Mouse (Mus musculus): ENCODE results near the gene B3gnt4.
"Not testable (repeated sequence)": the region's sequence is repeated elsewhere in the genome, so short reads cannot be mapped to it uniquely, and the experiment has no call there.

B3gnt4 gene

DNA sequence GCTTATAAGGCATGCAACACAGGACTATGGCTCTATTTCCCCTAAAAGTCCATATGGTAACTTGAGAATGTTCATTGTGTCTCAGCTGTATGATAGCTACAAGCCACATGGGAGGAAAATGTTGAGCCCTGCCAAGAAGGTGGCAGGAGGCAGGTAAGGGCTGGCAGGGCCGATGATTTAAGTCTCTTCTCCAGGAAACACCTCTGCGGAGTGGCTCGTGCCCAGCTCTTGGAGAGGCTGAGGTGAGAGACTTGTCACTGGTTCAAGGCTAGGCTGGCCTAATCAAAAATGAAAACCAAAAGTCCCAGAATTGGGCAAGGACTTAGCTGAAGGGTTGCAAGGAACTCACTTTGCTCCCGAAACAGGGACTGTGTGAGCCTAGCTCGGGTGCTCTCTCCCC is at the start of gene B3gnt4:
Gene B3gnt4 (plus strand): TSS at position 301 of the 400 bp plus-strand sequence.
- ATAC-seq (ENCODE audit: insufficient number of reproducible peaks, low FRiP score, low TSS enrichment), result no peak

DNA sequence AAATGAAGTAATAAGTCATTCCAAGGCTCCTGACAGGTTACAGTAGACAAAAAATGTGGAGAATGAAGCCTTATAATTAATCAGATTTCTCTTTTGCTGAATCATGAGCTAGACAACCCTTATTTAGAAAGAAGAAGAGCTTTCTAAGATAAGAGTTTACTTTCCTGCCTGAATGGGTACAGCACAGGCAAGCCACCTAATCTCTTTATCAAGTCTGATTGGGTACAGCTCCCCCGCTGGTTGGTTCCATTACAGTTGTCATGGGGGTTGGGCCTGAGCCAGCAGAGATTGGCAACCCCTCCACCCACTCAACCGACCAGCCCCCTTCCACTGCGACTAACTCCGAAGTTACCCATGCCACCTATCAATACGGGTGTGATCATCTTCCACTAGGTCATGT is 48.8 kb upstream of the B3gnt4 start:
- no peak for ATAC-seq (ENCODE audit: insufficient number of reproducible peaks, low FRiP score, low TSS enrichment)

DNA sequence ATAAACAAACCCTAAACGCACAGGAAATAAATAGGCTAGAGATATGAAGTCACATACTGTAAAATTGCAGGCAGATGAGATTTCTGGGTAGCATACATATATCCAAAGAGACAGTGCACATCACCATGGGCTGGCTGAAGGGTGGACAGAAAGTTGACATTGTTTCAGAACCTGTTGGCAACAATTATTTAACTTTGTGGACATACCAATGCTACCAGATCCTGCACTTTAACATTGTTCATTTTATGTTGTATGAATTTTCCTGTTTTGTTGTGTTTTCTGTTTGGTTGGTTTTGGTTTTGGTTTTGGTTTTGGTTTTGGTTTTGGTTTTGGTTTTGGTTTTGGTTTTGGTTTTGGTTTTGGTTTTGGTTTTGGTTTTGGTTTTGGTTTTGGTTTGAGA is 45.6 kb upstream of the B3gnt4 start:
- ATAC-seq (ENCODE audit: insufficient number of reproducible peaks, low FRiP score, low TSS enrichment), result no peak

DNA sequence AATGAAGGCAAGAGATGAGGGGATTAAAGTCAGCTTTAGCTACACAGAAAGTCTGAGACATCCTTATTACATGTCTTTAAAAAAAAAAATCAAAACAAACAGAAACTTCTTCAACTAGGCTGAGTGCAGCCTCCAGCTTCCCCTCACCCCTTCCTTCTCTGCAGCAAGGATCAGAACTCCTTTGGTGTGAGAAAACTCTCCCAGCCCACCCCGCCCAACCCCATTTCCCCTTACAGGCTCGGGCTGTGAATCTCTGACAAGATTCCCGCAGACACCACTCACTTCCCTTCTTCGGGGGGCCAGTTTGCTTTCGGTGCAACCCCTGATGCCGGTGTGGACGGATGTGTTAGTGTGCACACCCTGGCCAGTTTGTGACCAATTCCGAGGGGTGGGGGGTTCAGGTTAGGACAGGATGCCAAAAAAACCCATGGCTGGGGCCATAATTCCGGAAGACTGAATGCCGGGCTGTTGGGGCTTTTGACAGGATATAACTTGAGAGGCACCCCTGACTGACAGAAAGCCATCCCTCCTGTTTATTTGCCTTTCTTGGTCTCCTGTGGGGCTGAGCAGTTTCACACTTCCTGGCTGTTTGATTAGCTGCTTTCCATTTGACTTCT is 39.4 kb upstream of the B3gnt4 start:
- no peak for ATAC-seq (ENCODE audit: insufficient number of reproducible peaks, low FRiP score, low TSS enrichment)

DNA sequence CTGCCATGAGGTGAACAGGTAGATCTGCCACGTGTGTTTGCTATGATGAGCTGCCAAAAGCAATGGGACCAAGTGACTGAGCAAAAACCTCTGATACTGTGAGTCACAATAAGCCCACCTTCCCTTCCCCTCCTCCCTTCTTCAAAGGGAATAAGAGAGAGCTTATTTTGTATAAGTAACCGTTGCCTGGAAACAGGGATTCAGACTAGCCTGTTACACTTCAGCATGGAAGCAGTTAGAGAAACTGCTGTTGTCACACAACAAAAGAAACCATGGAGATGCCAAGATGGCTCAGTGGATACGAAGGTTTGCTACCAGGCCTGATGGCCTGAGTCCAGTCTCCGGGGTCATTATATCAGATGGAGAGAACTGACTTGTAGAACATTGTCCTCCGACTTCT is 36.4 kb upstream of the B3gnt4 start:
- no peak for ATAC-seq (ENCODE audit: insufficient number of reproducible peaks, low FRiP score, low TSS enrichment)

DNA sequence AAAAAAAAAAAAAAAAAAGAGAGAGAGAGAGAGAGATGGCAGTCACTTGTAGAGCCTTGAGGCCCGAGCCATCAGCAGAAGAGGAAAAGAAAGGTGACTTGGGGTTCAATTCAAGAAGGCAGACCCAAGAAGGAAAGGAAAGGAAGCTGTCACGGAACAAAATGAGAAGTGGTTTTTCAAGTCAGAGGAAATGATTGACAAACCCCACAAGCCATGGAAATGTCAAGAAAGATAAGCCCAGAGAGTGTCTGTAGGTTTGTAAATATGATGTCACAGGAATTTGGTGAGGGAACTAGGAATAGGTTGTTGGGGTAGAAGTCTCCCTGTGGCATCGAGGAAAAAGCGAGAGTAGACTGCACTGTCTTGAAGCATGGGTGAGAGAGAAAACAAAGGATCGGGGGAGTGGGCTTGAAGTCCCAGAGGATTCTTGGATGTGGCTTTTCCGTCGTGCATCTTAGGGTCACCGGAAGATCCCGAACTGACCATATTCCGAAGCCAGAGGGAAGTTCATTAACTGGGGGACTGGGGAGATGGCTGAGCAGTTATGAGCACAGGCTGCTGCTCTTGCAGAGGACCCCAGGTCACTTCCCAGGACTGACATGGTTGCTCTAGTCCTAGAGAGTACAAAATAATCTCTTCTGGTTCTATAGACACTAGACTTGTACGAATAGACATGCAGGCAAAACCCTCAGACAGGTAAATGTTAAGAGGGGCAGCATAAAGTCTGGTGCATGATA is 22.4 kb upstream of the B3gnt4 start:
- ATAC-seq (ENCODE audit: insufficient number of reproducible peaks, low FRiP score, low TSS enrichment), result no peak

DNA sequence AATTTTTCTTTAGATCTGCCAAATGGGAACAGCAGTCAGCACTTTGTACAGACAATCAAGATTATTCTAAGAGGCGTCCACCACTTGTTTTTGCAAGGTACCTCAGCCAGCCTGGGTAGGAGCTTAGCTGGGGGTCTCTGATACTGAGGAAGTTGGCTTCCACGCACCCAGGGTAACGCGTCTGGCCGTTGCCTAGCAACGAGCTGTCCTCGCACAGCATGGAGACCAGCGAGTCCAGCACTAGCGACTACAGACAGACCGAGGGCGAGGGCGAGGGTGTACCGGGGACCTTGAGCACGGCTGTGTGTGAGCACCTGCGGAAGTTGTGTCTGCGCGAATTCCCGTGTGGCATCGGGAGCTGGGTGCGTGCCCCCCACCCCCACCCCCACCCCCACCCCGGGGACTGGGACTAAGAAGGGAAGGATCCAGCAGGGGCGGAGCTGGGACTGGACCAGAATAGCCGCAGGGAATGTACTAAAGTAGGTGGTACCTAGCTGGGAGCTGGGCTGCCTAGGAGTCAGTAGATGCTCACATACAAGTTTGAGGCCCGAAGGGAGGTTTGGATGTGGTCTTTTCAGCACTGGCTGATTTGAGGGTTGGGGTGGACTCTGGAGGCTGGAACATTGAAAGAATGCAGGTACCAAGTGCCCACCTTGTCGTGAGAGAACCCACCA is 21.0 kb upstream of the B3gnt4 start, which contains the start of the genes Lrrc43 and Il31:
Gene Lrrc43 (plus strand): TSS at position 194 of the 674 bp plus-strand sequence.
Gene Il31 (minus strand): TSS at position 378 of the 674 bp plus-strand sequence.
- no peak for ATAC-seq (ENCODE audit: insufficient number of reproducible peaks, low FRiP score, low TSS enrichment)

DNA sequence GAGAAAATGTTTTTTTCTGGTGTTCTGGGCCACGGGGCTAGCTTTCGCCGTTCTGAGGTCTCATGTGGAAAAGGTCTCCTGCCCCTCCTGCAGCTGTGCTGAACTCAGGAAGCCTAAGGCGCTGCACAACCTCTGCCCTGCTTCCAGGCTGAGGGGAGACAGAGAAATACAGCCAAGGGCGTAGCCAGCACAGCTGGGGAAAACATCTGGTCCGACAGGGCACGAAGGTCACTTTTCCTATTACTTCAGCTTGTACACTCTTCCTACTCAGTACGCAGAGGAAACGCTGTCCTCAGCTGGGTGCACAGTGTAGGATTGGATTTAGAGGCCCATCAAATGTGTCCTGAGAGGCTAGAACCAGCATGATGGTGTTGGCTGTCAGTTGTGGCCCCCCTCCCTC is 20.3 kb upstream of the B3gnt4 start:
- no peak for ATAC-seq (ENCODE audit: insufficient number of reproducible peaks, low FRiP score, low TSS enrichment)

DNA sequence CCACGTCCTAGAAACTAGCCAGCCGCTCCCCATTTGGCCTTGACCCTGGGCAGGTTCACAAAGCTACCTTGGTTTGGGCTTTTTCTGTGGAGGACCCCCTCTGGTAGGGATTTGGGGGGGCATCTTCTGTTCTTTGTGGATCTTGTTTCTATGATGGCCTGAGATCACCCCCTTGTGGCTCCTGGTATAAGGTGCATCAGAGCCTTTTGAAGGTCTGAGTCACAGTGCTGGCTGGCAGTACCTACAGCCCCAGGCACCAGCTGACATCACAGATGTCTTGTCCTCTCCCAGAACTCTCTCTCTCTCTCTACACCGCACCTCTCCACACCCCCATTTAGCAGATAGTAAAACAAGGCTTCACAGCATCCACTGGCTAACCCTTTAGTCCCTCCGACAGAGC is 10.5 kb upstream of the B3gnt4 start:
- peak; percentile 74; the same call in 1 of the 2 replicates for ATAC-seq (ENCODE audit: insufficient number of reproducible peaks, low FRiP score, low TSS enrichment)

DNA sequence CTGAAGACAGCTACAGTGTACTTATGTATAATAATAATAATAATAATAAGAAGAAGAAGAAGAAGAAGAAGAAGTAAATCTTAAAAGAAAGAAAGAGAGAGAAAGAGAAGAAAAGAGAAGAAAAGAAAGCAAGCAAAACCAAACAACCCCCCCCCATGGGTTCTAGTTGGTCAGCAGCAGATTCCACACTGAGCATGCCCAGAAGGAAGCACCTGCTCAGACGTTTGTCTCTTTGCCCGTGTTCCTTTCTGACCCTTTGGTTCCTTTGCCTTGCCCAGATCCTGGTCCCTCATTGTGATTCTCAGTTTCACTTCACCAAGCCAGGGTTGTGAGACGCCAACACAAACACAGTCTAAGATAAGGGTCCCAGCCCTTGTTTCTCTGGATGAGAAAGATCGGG is 8.3 kb upstream of the B3gnt4 start:
- ATAC-seq (ENCODE audit: insufficient number of reproducible peaks, low FRiP score, low TSS enrichment), result no peak

DNA sequence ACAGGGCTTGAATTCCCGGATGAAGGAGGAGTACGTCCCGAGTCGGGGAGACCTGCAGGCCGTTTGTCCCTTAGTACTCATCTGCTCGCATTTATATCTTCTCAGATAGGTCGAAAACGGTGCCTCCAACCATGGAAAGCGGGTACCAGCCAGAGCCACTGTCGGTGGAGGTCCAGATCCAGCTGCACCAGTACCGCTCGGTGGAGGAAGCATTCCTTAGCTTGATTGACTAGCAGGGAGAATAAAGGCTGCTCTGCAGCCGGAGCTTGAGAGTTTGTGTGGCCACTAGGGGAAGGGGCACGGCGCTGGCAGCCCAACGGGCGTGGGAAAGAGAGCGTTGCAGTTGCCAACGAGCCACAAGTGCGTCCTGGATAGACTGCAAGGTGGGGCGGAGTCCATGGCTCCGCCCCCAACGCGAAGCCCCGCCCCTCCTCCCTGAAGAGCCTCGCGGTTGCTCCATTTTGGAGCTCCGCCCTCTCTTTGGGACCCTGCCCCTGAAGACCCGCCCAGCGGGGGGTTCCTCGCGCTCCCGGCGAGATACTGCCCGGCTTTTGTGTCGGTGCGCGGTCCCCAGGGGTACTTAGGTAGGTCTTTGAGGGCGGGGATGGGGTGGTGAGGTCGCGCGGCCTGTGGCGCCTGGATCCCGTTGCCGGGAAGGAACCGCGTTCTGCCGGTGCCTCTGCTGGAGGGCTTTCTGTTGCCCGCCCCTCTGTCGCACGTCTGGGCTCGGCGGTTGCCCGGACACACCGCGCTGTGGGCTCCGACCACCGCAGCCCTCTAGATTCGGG is 2.1 kb upstream of the B3gnt4 start:
- ATAC-seq (ENCODE audit: insufficient number of reproducible peaks, low FRiP score, low TSS enrichment), result 0 out of 2 replicates have a peak, but pooled peaks have one; percentile 52

DNA sequence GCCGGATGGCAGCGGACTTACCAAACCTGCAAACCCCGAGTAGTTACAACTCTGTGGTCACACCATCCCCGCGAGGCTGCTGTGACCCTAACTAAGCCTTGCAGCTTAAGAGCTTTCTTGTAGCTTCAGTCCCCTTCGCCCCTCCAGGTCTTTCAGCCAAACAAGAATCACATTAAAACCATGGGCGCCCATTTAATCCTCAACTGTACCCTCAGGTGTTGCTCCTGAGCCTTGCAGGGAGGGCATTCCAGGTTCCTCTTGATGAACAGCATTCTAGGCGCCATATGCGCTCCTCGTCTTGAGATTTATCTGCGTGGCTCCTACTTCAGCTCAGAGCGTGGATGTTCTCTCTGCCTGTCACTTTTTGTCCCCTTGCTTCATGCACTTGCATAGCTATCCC is 1.3 kb upstream of the B3gnt4 start:
- ATAC-seq (ENCODE audit: insufficient number of reproducible peaks, low FRiP score, low TSS enrichment), result no peak

DNA sequence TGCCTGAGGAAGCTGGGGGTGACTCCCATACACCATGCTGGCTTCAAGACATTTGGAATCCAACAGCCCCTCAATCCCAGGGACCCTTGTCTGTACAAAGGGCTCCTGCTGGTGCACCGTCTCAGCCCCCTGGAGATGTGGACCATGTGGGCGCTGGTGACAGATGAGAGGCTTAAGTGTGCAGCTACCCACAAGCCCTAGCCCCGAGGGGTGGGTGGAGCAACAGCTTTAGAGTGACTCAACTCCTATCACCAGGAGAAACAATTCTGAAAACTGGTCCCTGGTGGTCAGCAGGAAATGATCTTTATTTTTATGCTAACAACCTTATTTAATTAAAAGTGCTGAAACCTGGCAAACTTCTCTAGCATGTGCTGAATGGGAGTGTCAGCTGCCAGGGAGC is 1.2 kb downstream of the B3gnt4 start:
- not testable (repeated sequence) for ATAC-seq (ENCODE audit: insufficient number of reproducible peaks, low FRiP score, low TSS enrichment)

DNA sequence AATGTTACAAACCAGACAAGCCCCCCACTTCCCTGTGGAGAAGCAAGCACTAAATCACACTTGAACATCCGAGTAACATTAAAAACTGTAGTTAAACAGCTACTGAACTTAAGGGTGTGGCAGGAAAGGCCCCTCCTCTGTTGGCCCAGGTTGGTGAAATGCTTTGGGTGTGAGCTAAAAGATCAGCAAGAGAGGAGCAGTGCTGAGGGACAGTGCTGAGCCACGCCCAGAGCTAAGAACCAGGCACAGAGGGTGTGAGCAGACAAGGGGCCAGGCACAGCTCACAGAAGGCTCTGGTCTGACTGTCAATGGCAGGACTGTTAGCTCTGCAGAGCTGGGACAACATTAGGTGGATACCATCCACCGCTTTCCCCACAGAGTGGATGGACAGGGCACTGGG is 1.8 kb downstream of the B3gnt4 start:
- no peak for ATAC-seq (ENCODE audit: insufficient number of reproducible peaks, low FRiP score, low TSS enrichment)

DNA sequence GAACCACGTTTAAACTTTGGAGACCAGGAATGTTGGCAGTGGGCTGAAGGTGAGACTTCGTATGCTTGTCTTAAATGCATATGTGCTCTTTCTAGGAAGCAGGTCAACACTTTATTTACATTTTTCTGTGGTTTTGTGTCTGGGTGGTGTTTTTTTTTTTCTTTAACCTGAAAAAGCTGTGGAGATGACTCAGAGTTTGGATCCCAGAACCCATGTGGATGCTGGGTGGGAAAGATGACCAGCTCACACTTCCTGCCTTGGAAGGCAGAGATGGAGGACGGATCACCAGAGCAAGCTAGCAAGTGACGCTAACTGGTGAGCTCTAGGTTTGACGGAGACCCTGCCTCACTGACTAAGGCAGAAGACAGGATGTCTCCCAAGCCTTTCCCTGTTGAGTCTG is 4.6 kb downstream of the B3gnt4 start:
- ATAC-seq (ENCODE audit: insufficient number of reproducible peaks, low FRiP score, low TSS enrichment), result no peak

DNA sequence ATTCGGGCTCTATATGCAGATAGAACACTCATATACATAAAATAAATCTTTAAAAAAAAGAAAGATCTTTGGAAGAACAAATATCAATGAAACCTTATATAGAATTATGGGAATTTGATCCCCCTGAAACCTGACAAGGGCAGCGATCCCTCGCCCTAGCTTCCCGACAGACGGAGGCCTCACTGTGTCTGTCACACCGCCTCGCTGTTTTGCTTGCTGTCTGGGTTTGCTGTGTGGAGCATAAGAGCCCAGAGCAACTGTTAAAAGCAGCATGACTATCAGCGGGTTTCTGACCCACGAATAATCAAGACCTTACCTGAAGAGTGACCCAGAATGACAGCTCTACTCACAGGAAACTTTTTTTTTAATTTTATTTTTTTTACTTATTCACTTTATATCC is 10.4 kb downstream of the B3gnt4 start:
- ATAC-seq (ENCODE audit: insufficient number of reproducible peaks, low FRiP score, low TSS enrichment), result no peak

DNA sequence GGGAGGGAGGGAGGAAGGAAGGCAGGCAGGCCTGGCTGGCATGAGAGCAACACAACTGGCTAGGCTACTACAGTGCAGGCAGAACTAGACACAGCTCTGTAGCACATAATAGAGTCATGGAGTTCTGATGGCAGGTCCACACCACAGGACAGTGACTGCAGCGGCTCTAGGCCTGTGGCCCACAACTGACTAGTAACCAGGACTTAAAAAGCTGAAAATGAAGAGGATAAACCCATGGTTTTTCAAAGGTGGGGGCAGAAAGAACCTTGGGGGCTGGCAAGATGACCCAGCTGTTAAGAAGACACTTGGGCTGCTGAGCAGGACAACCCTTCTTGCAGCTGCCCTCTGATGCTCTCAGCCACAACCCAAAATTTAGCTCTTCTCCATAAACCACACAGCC is 11.4 kb downstream of the B3gnt4 start:
- ATAC-seq (ENCODE audit: insufficient number of reproducible peaks, low FRiP score, low TSS enrichment), result no peak

DNA sequence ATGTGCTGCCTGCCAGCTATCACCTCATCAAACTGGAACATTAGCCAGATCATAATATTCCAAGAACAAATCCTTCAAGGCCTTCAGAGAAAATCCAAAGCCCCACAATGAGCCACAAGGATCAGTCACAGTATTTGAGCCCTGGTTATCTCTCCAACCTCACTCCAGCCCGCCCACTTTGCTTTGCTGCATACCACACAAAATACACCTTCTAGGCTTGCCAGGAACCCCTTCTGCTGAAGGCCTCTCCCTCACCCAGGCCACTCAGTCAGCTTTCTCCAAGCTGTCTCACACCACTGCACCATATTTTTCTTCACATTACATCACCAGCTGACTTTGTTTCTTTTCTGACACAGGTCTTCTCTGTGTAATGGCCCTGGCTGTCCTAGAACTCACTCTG is 11.9 kb downstream of the B3gnt4 start:
- no peak for ATAC-seq (ENCODE audit: insufficient number of reproducible peaks, low FRiP score, low TSS enrichment)

DNA sequence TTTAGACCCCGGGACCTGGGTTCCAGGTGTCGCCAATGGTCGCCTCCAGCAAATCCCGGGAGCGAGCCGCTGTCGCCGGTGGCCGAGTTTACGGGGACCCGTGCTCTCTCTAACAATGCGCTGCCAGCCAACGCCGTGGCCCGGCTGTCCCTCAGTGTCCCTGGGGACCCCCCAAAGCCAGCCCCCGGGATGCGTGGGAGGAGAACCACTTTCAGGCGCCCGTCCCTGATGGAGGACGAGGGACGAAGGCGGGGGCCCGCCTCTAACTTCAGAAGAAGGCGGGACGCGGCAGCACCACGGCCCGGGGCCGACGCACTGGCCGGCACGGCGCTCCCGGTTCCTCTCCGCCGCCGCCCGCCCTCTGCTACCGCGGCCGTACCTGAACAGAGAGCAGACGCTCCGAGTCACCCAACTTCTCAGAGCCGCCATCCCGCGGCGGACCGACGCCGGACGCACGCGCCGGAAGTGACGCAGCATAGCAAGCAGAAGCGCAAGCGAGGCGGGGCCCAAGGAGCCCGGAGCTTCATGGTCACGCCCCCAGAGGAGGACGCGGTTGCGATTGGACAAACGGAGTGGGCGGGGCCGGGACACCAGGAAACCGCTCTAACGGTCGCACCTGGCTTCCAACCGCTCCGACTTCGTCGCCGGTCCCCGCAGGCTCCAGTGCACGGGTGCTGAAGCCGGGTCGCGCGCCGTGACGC is 13.6 kb downstream of the B3gnt4 start, which contains the start of gene Diablo:
Gene Diablo (minus strand): TSS at position 485 of the 701 bp plus-strand sequence.
- ATAC-seq (ENCODE audit: insufficient number of reproducible peaks, low FRiP score, low TSS enrichment), result peak; percentile 96

DNA sequence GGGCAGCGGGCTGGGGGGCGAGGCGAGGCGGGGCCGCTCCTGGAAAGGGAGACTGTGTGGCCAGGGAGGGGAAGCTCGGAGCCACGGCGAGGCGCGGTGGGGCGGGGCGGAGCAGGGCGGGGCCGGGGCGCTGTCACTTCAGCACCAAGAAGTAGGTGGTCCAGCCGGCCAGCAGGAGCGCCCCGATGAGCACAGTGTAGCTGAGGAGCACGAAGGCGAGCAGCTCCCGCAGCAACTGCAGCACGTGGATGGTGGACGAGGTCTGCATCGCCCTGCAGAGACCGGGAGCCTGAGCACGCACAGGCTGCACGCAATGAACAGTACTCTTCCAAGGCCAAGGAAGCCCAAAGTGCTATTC is 14.1 kb downstream of the B3gnt4 start:
- no peak for ATAC-seq (ENCODE audit: insufficient number of reproducible peaks, low FRiP score, low TSS enrichment)
